Mouse (Mus musculus) gastrocnemius, adult 2 months (tissue): ENCODE data around the gene Olfr1089. TPM values are rescaled to one million over a fixed set of nuclear protein-coding genes. Genes with fewer than 3 reads are reported as not detected.

ENCODE experiments used
- DNase-seq: peaks from one replicate; pipeline ENCODE4 v3.0.0; 2022
- H3K27ac ChIP-seq: fragments of 200-600 bp; 2 replicates; pipeline ENCODE4 v1.8.1; 2022; ENCODE audit warnings: mild to moderate bottlenecking
- H3K4me3 ChIP-seq: fragments of 200-600 bp; 2 replicates; pipeline ENCODE4 v1.8.1; 2022; ENCODE audit warnings: mild to moderate bottlenecking, moderate library complexity
- CTCF ChIP-seq: fragments of 200-600 bp; IDR thresholded peaks from 2 replicates; pipeline ENCODE4 v1.8.1; 2022; ENCODE audit warnings: antibody characterized with exemption, mild to moderate bottlenecking, moderate library complexity
- intact Hi-C: fragments of 180-260 bp; cut with DNase I; formaldehyde crosslinking; loops from one replicate; pipeline ENCODE4 v1.15.1; 2025
- long read RNA-seq, 2 experiments: library from polyadenylated mRNA; stranded (forward); transcript quantifications; one replicate each; pipeline ENCODE4 v2.0.0; 2021
- total RNA-seq, 2 experiments: library from RNA; stranded (reverse); gene quantifications; 2 replicates each; pipeline ENCODE4 v1.2.3; 2021

Olfr1089 gene
- total RNA-seq = not detected
- long read RNA-seq, experiment 1 = 0 reads
- long read RNA-seq, experiment 2 = 0 reads

- H3K27ac ChIP-seq = no peak within 1 kb of the TSS
- no peak for TF ChIP-seq CTCF
- intact Hi-C loops = no loop called here
- no peak for DNase-seq
- no peak within 1 kb of the TSS for H3K4me3 ChIP-seq
Measured at GRCm38 (mm10) chr2:86733601-86734000, at the start of gene Olfr1089. Gene Olfr1089, minus strand, starts transcription at chr2:86733701.

DNA sequence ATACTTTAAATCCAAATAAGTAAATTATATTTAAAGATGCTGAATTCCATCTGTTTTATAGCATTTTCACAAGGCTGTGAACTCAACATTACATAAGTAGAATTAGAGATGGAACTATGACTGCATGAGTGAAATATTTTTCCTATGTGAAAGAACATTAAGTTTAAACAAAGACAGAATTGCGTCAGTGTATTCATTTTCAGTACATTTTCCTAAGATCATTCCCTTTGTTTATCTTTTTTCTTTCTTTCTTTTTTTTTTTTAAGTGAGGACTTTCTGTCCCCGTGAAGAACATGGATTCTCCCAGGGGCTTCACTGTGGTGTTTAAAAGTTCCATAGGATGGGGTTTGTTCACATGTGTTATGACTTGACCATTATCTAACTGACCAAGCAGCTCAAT lies 48.7 kb upstream of the Olfr1089 start, which contains the start of gene Olfr1093:
Olfr1093 (plus strand) TSS at position 301 of the 400 bp plus-strand sequence.
- no peak for DNase-seq
- intact Hi-C loops = no loop called here
- Histone ChIP-seq H3K4me3 (no peak within 1 kb of the TSS), H3K27ac (no peak within 1 kb of the TSS)
- no peak for TF ChIP-seq CTCF

- no peak for TF ChIP-seq CTCF
- intact Hi-C loops = no loop called here
- DNase-seq = no peak
- no peak overlapping the region for H3K4me3 ChIP-seq
- no peak overlapping the region for H3K27ac ChIP-seq
Measured at GRCm38 (mm10) chr2:86761050-86761449, 27.5 kb upstream of the Olfr1089 start.

- TF ChIP-seq CTCF = no peak
- Histone ChIP-seq H3K27ac (no peak within 1 kb of the TSS), H3K4me3 (no peak within 1 kb of the TSS)
- intact Hi-C loops = no loop called here
- no peak for DNase-seq
Measured at GRCm38 (mm10) chr2:86758893-86759292, 25.4 kb upstream of the Olfr1089 start, which contains the start of gene Olfr1090. Gene Olfr1090, minus strand, starts transcription at chr2:86758993.

DNA sequence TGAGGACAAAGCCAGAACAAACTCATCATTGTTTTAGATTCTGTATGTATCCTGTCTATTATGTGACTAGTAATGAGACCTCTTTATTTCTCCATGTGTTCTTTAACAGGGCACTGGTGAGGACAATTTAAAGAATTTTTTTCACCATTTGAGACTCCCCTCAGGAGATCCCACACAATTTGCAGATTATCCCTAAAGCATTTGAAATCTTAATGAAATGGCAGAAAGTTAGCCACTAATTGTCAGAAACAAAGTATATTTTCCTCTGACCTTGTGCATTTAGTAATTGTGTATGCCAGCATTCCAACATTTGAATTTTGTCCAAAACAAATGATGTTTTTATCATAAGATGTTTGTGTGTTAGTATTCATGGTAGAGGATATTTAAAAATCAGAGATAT lies 35.2 kb downstream of the Olfr1089 start, which contains the start of gene Olfr1087:
Olfr1087 (minus strand) TSS at position 101 of the 400 bp plus-strand sequence.
- intact Hi-C loops = no loop called here
- H3K27ac ChIP-seq = no peak within 1 kb of the TSS
- no peak for DNase-seq

More for the DNA sequence above, 35.2 kb downstream of the Olfr1089 start, which contains the start of gene Olfr1087:
- no peak within 1 kb of the TSS for H3K4me3 ChIP-seq
- TF ChIP-seq CTCF = no peak

Other genes starting within 250 kb of the Olfr1089 start
- gene Olfr228, start 246.3 kb downstream of the Olfr1089 start, total RNA-seq = not detected
- gene Olfr1076, start 225.2 kb downstream of the Olfr1089 start, total RNA-seq = not detected
- gene Olfr1079, start 191.2 kb downstream of the Olfr1089 start, total RNA-seq = not detected
- gene Olfr1080, start 175.5 kb downstream of the Olfr1089 start, total RNA-seq = not detected
- not detected for gene Olfr1082, start 134.7 kb downstream of the Olfr1089 start, total RNA-seq
- not detected for gene Olfr1084, start 94.0 kb downstream of the Olfr1089 start, total RNA-seq
- not detected for gene Olfr1085, start 71.7 kb downstream of the Olfr1089 start, total RNA-seq
- not detected for gene Olfr1086, start 53.6 kb downstream of the Olfr1089 start, total RNA-seq
- not detected for gene Olfr1087, start 35.3 kb downstream of the Olfr1089 start, total RNA-seq
- not detected for gene Olfr1090, start 25.3 kb upstream of the Olfr1089 start, total RNA-seq
- gene Olfr1093, start 48.8 kb upstream of the Olfr1089 start, total RNA-seq = not detected
- gene Olfr141, start 76.3 kb upstream of the Olfr1089 start, total RNA-seq = not detected
- gene Olfr1094, start 91.0 kb upstream of the Olfr1089 start, total RNA-seq = not detected
- not detected for gene Olfr1095, start 118.0 kb upstream of the Olfr1089 start, total RNA-seq
- gene Gm13723, start 141.1 kb upstream of the Olfr1089 start, total RNA-seq = not detected
- gene Olfr1097, start 158.5 kb upstream of the Olfr1089 start, total RNA-seq = not detected
- gene Olfr1098, start 190.8 kb upstream of the Olfr1089 start, total RNA-seq = not detected
- not detected for gene Olfr1099, start 227.0 kb upstream of the Olfr1089 start, total RNA-seq
- not detected for gene Olfr1100, start 246.3 kb upstream of the Olfr1089 start, total RNA-seq